Mouse (Mus musculus): ENCODE data around the gene Gm21974.
A peak's percentile ranks its signal among the peaks of the same experiment; 100 is the strongest.

DNA sequence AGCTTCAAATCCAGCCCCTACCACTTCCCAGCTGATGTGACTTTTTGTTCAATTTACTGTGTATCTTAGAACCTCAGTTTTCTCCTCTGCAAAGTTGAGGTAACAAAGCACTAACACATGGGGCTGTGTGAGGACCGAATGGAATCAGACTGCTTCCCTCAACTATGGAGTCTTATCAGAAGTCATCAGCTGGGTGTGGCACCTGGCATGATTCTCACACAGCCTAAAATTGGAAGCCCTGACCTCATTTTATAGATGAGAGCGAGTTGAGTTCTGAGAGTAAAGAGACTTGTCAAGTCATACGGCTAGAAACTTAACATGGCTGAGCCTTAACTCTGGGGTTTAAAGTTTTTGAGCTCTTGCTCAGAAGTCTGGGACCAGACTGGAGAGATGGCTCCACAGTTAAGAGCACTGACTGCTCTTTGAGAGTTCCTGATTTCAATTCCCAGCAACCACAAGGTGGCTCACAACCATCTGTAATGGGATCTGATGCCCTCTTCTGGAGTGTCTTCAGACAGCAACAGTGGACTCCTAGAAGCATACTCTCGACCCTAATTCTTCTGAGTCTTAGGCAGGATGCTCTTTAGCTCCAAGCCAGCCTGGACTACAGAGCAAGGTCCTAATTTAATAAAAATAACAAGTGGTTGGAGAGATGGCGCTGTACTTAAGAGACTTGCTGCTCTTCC, 25.0 kb downstream of the Gm21974 start:
- TF ChIP-seq EP300 (IDR thresholded peaks at IDR 0.05; ENCODE audit: insufficient read depth, low read depth, low read length) (no peak), CTCF (IDR thresholded peaks at IDR 0.05) (peak; percentile 37)
